Mouse (Mus musculus) thymus, adult 2 months (tissue): ENCODE measurements around the gene Sult1a1. TPM values are rescaled to one million over a fixed set of nuclear protein-coding genes. Genes with fewer than 3 reads are reported as not detected.

Experiments
- DNase-seq: peaks from one replicate; pipeline ENCODE4 v3.0.0; 2021
- H3K27ac ChIP-seq: fragments of 200-500 bp; 2 replicates; pipeline ENCODE4 v1.5.1; 2012; ENCODE audit warnings: low read length, control low read depth; ENCODE audit not compliant: control insufficient read depth, insufficient read depth
- H3K27me3 ChIP-seq: fragments of 200-500 bp; 2 replicates; pipeline ENCODE4 v1.6.1; 2012; ENCODE audit warnings: mild to moderate bottlenecking, low read length, moderate library complexity, mixed read lengths; ENCODE audit not compliant: control insufficient read depth, insufficient read depth
- H3K36me3 ChIP-seq: fragments of 200-500 bp; 2 replicates; pipeline ENCODE4 v1.6.1; 2012; ENCODE audit warnings: mild to moderate bottlenecking, low read length, moderate library complexity; ENCODE audit not compliant: control insufficient read depth, insufficient read depth
- H3K4me1 ChIP-seq: fragments of 200-500 bp; replicated peaks from 2 replicates; pipeline ENCODE4 v1.6.1; 2012; ENCODE audit warnings: low read length; ENCODE audit not compliant: control insufficient read depth, insufficient read depth
- H3K4me3 ChIP-seq: fragments of 200-500 bp; 2 replicates; pipeline ENCODE4 v1.5.1; 2012; ENCODE audit warnings: mild to moderate bottlenecking, low read length, control low read depth, moderate library complexity; ENCODE audit not compliant: control insufficient read depth, insufficient read depth
- CTCF ChIP-seq: fragments of 200-500 bp; IDR thresholded peaks from 2 replicates; pipeline ENCODE4 v1.5.1; 2012; ENCODE audit warnings: mild to moderate bottlenecking, control low read depth, low read length, moderate library complexity, borderline replicate concordance; ENCODE audit not compliant: control insufficient read depth, poor library complexity, insufficient read depth; ENCODE audit errors: extremely low read depth
- POLR2A ChIP-seq: fragments of 200-500 bp; IDR thresholded peaks from 2 replicates; pipeline ENCODE4 v1.6.1; 2012; ENCODE audit warnings: mild to moderate bottlenecking, low read length, control low read depth, moderate library complexity; ENCODE audit not compliant: control insufficient read depth, poor library complexity, insufficient read depth; ENCODE audit errors: extremely low read depth
- WGBS: fragments of 180-500 bp; shearing (Covaris S2); methylation state at CpG from one replicate; pipeline ENCODE4 v1.1.7; 2018; 5-methylcytosine and 5-hydroxymethylcytosine counted together
- polyA plus RNA-seq: library from polyadenylated mRNA; depleted of rRNA; stranded (reverse); fragments of >200 nt; gene quantifications from 2 replicates; pipeline ENCODE4 v1.2.3, GENCODE M21; 2012

Sult1a1 gene
- polyA plus RNA-seq, 1 experiment: 14.8 TPM

DNA sequence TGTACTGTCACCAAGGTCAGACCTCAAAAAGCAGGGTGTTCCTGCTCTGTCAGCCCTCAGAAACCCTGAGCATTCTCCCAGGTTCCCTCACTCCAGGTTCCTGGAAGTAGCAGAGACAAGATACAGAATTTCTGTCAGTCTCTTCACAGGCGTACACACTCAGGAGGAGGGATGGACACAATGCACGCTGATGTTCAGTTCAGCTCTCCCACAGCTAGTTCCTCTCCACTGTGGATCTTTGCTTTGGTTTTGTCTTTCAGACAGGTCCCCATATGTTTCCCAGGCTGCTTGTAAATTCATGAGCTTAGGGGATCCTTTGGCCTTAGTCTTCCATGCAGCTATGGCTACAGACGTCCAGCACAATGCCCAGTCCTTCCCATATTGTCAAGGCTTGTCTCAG, 20.7 kb upstream of the Sult1a1 start:
- H3K27me3 ChIP-seq: no peaks in the 10 kb centered on the region
- peaks cover 33% of the 10 kb centered on the region for H3K4me1 ChIP-seq
- DNase-seq: no peak
- H3K4me3 ChIP-seq: no peak overlapping the region
- H3K27ac ChIP-seq: no peak overlapping the region
- peaks cover 30% of the 10 kb centered on the region for H3K36me3 ChIP-seq
- 68% methylated on average over 3 of the region's 3 CpGs for WGBS
- TF ChIP-seq POLR2A: no peak
- no peak for TF ChIP-seq CTCF

DNA sequence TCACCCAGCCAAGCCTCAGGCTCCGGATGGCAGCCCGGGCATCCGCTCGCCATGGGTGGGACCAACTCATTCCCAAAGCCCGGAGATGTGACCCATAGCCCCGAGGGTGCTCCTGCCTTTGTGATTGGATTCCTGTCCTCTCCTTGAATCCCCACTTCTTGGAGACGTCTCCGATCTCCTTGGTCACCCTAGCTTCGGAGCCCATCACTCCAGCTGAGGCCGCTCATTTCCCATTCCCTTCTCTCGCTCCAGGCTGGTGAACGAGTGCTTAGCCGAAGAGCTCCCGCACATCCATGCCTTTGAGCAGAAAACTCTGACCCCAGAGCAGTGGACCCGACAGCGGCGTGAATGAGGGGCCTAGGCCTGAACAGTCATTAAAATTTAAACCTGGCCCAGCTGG, 20.1 kb upstream of the Sult1a1 start:
- TF ChIP-seq CTCF (no peak), POLR2A (no peak)
- H3K4me1 ChIP-seq: peaks cover 31% of the 10 kb centered on the region
- H3K27me3 ChIP-seq: no peaks in the 10 kb centered on the region
- peaks cover 26% of the 10 kb centered on the region for H3K36me3 ChIP-seq
- WGBS: 9% methylated on average over 17 of the region's 17 CpGs
- peak overlapping the region; percentile 93 for H3K4me3 ChIP-seq
- H3K27ac ChIP-seq: peak overlapping the region; percentile 10; the same call in 1 of the 2 replicates
- DNase-seq: peak; percentile 16

DNA sequence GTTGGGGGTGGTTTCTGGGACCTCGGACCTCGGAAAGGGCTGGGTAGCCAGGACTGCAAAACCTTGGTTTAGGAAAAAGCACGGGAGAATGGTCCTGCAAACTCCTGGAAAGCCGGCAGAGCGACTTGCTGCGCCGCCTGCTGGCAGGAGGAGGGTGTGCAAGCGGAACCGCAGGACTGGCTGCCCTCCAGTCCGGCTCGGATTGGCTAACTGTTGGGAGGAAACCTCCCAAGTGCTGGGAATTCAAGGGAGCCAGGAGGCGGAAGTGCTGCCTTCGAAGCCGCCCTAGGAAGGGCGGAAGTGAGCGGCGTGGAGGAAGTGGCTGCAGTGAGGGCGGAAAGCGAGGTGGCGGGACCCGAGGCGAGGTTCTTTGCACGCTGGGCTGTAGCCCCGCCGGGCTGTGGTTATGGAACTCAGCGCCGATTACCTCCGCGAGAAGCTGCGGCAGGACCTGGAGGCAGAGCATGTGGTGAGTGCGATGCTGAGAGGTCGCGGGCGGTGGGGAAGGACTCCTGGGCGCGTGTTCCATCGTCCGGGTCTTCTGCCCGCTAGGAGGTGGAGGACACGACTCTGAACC, 19.5 kb upstream of the Sult1a1 start, which contains the start of gene Slx1b:
TSS of gene Slx1b (minus strand) at position 154 of the 577 bp plus-strand sequence.
- peak; percentile 89 for DNase-seq
- Histone ChIP-seq H3K4me3 (peak within 1 kb of the TSS; percentile 93), H3K27ac (peak within 1 kb of the TSS; percentile 81), H3K4me1 (peaks cover 27% of the 10 kb centered on the region), H3K27me3 (no peaks in the 10 kb centered on the region), H3K36me3 (peaks cover 21% of the 10 kb centered on the region)
- WGBS: under 1% methylated on average over 40 of the region's 40 CpGs
- TF ChIP-seq CTCF (peak; percentile 93; the same call in 1 of the 2 replicates), POLR2A (peak; percentile 62)

- peak; percentile 76 for DNase-seq
- H3K27ac ChIP-seq: peak within 1 kb of the TSS; percentile 81
- WGBS: under 1% methylated on average over 31 of the region's 31 CpGs
Measured at GRCm38 (mm10) chr7:126695210-126695611, 19.0 kb upstream of the Sult1a1 start, which contains the start of gene Bola2. Gene Bola2 (plus strand): TSS chr7:126695401.

DNA sequence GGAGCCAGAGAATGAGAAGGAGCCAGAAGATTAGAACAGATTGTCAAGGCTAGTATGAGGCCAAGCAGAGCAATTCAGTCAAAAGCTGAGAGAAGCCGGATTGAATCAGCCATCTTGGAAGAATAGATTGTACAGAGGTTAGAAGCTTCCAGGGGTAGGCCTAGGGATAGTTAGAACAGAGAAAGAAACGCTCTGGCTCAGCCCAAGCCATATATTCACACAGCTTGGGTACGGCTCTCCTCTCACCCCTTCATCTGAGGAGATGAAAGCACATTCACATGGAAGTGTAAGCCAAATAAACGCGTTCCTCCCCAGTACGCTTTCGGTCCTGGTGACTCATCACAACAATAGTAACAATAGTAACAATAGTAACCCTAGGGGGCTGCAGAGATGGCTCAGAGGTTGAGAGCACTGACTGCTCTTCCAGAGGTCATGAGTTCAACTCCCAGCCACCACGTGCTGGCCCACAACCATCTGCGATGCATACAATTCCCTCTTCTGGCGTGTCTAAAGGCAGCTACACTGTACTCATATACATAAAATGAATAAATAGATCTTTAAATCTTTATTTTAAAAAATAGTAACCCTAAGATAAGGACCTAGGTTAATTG, 18.3 kb upstream of the Sult1a1 start:
- Histone ChIP-seq H3K4me3 (no peak overlapping the region), H3K4me1 (peaks cover 17% of the 10 kb centered on the region)

More at GRCm38 (mm10) chr7:126695210-126695611, 19.0 kb upstream of the Sult1a1 start, which contains the start of gene Bola2:
- peaks cover 22% of the 10 kb centered on the region for H3K4me1 ChIP-seq
- peak within 1 kb of the TSS; percentile 93 for H3K4me3 ChIP-seq
- no peaks in the 10 kb centered on the region for H3K27me3 ChIP-seq
- H3K36me3 ChIP-seq: peaks cover 15% of the 10 kb centered on the region
- TF ChIP-seq POLR2A: no peak
- no peak for TF ChIP-seq CTCF

DNA sequence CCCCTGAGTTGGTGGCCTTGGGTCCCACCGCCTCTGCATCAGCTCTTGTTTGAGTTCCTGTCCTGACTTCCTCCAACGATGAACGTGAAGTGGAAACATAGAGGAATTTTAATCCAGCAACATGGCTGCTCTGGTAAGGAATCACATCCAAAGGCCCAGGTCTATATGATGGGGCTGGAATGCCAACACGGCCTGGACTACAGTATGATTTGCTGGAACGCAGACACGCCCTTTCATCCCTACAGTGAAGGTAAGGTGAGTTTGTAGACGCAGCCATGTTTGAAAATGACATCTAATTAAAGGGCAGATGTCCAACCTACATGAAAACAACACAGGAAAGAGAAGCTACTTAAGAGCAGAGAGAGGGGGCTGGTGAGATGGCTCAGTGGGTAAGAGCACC, 17.5 kb upstream of the Sult1a1 start:
- TF ChIP-seq POLR2A: no peak
- no peak for TF ChIP-seq CTCF
- WGBS: 90% methylated on average over 7 of the region's 7 CpGs
- H3K27me3 ChIP-seq: no peaks in the 10 kb centered on the region
- H3K4me1 ChIP-seq: peaks cover 17% of the 10 kb centered on the region
- no peak for DNase-seq
- H3K27ac ChIP-seq: no peak overlapping the region
- H3K4me3 ChIP-seq: no peak overlapping the region
- H3K36me3 ChIP-seq: peaks cover 1% of the 10 kb centered on the region; the same call in 1 of the 2 replicates

More for the DNA sequence above, 18.3 kb upstream of the Sult1a1 start:
- DNase-seq: no peak
- TF ChIP-seq CTCF (no peak), POLR2A (no peak)
- peaks cover 9% of the 10 kb centered on the region for H3K36me3 ChIP-seq
- no peak overlapping the region for H3K27ac ChIP-seq
- WGBS: 85% methylated on average over 10 of the region's 10 CpGs
- no peaks in the 10 kb centered on the region for H3K27me3 ChIP-seq
